Mouse (Mus musculus) gastrocnemius, postnatal 10 days (tissue): ENCODE data around the gene Lama4. TPM values are rescaled to one million over a fixed set of nuclear protein-coding genes. Genes with fewer than 3 reads are reported as not detected.

Source experiments
- total RNA-seq, 2 experiments: library from RNA; stranded (reverse); gene quantifications; 2 replicates each; pipeline ENCODE4 v1.2.3; 2021

The Lama4 gene
- total RNA-seq, 2 experiments from 2014 or later: 99.0 to 129 TPM

Other genes with a start within 250 kb of the Lama4 start
- not detected for gene Rfpl4b, start 143.7 kb upstream of the Lama4 start, total RNA-seq
- gene Fam229b, start 168.4 kb downstream of the Lama4 start, total RNA-seq: 1 to 10 TPM; 4.6 to 4.8 TPM
- gene Tube1, start 168.5 kb downstream of the Lama4 start, total RNA-seq: 1 to 10 TPM; 1.6 to 2.0 TPM
- under 1 TPM; 0.16 to 0.47 TPM for gene Ccn6, start 198.3 kb downstream of the Lama4 start, total RNA-seq